Mouse (Mus musculus) liver, embryonic 14.5 days (tissue): Measurements from ENCODE around the gene Wwc2. TPM values are rescaled to one million over a fixed set of nuclear protein-coding genes. Genes with fewer than 3 reads are reported as not detected.
"Not testable (repeated sequence)": the region's sequence is repeated elsewhere in the genome, so short reads cannot be mapped to it uniquely, and the experiment has no call there.

Source experiments
- ATAC-seq: fragments of 200-750 bp; cut with Nextera tagmentation; 2 replicates; pipeline ENCODE4 v1.8.0; 2017; ENCODE audit warnings: moderate number of reproducible peaks, mild to moderate bottlenecking, moderate library complexity; ENCODE audit not compliant: insufficient read depth
- DNase-seq, 3 experiments: peaks; one replicate each; pipeline ENCODE4 v3.0.0-alpha.2; 2012 to 2013; ENCODE audit warnings: low read depth in 3 of 3, low spot score in 3 of 3
- H3K27ac ChIP-seq: fragments of 300-500 bp; sonication (generic); 2 replicates; pipeline ENCODE4 v1.5.1; 2014; ENCODE audit warnings: moderate library complexity, mild to moderate bottlenecking, control low read depth, inconsistent platforms
- H3K27me3 ChIP-seq: fragments of 300-500 bp; sonication (generic); 2 replicates; pipeline ENCODE4 v1.6.1; 2014; ENCODE audit warnings: mild to moderate bottlenecking, low read length, moderate library complexity; ENCODE audit not compliant: control insufficient read depth, insufficient read depth
- H3K36me3 ChIP-seq: fragments of 300-500 bp; sonication (generic); replicated peaks from 2 replicates; pipeline ENCODE4 v1.6.1; 2014; ENCODE audit warnings: low read depth; ENCODE audit not compliant: control insufficient read depth, insufficient read depth
- H3K4me1 ChIP-seq, 2 experiments: fragments of 200-500 bp in 1 of 2; fragments of 300-500 bp in 1 of 2; sonication (generic) in 1 of 2; replicated peaks; 2 replicates each; pipeline ENCODE4 v1.6.1; 2012 to 2014; ENCODE audit warnings: antibody characterized with exemption in 1 of 2, inconsistent platforms in 1 of 2, low read length in 1 of 2; ENCODE audit not compliant: control insufficient read depth in 2 of 2, insufficient read depth in 2 of 2
- H3K4me2 ChIP-seq: fragments of 300-500 bp; sonication (generic); 2 replicates; pipeline ENCODE4 v1.6.1; 2014; ENCODE audit warnings: low read depth, mild to moderate bottlenecking, control low read depth, moderate library complexity
- H3K4me3 ChIP-seq, 2 experiments: fragments of 200-500 bp in 1 of 2; fragments of 300-500 bp in 1 of 2; sonication (generic) in 1 of 2; 2 replicates each; pipeline ENCODE4 v1.5.1; 2012 to 2014; ENCODE audit warnings: low read depth in 2 of 2, low read length in 2 of 2, mild to moderate bottlenecking in 2 of 2, control low read depth in 1 of 2, inconsistent platforms in 1 of 2, moderate library complexity in 1 of 2; ENCODE audit not compliant: insufficient read depth in 1 of 2
- H3K9ac ChIP-seq: fragments of 300-500 bp; sonication (generic); replicated peaks from 2 replicates; pipeline ENCODE4 v1.6.1; 2014; ENCODE audit warnings: mild to moderate bottlenecking, control low read depth, moderate library complexity
- H3K9me3 ChIP-seq: fragments of 300-500 bp; sonication (generic); 2 replicates; pipeline ENCODE4 v1.6.1; 2016; ENCODE audit warnings: low read length, mixed read lengths; ENCODE audit not compliant: control insufficient read depth
- CTCF ChIP-seq: IDR thresholded peaks from 2 replicates; pipeline ENCODE4 v1.5.1; 2016; ENCODE audit warnings: antibody characterized with exemption, low read depth, control low read depth
- EP300 ChIP-seq: IDR thresholded peaks from 2 replicates; pipeline ENCODE4 v1.6.1; 2016; ENCODE audit warnings: antibody characterized with exemption, low read depth
- WGBS: fragments of 180-500 bp; shearing (Covaris S2); extraction: QIAGEN DNeasy Blood & Tissue Kit; methylation state at CpG from one replicate; pipeline ENCODE4 v1.1.7; 2014; ENCODE audit not compliant: insufficient replicate concordance; 5-methylcytosine and 5-hydroxymethylcytosine counted together
- polyA plus RNA-seq, 2 experiments: library from polyadenylated mRNA; depleted of rRNA in 1 of 2; stranded (reverse) in 1 of 2; unstranded in 1 of 2; fragments of >200 nt; fragmentation: Nextera tagmentation in 1 of 2; extraction: Ambion mirVana in 1 of 2; gene quantifications; 2 replicates each; pipeline versions ENCODE4 v1.2.1 to v1.2.3; 2012 to 2014

Gene Wwc2
- polyA plus RNA-seq, 2 experiments, result 0.90 to 1.0 TPM

DNA sequence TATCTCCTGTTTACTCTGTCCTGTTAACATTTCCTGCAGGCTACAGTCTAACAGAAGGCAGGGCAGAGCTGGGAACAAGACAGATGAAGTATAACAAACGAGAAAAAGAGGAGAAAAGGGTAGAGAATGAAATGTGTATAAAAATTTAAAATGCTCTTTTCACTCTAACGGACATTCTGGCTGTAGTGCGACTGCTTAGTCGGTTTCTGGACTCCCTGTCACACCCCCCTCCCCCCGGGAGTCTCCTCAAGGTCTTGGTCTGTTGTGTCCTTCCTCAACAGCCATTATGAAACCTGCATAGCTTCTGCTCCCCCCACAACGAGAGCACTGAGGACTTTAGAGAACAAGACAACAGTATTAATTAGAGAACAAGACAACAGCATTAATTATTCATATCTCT lies 158.1 kb downstream of the Wwc2 start:
- Histone ChIP-seq H3K27ac (no peak overlapping the region), H3K4me1 (no peaks in the 10 kb centered on the region), H3K27me3 (no peaks in the 10 kb centered on the region), H3K36me3 (no peaks in the 10 kb centered on the region), H3K9ac (no peak overlapping the region), H3K9me3 (no peaks in the 10 kb centered on the region), H3K4me2 (no peak overlapping the region), H3K4me3 (no peak overlapping the region)
- DNase-seq (no peak), ATAC-seq (no peak)
- TF ChIP-seq EP300, result no peak
- TF ChIP-seq CTCF, result no peak
- WGBS, result 61% methylated on average over 6 of the region's 6 CpGs

DNA sequence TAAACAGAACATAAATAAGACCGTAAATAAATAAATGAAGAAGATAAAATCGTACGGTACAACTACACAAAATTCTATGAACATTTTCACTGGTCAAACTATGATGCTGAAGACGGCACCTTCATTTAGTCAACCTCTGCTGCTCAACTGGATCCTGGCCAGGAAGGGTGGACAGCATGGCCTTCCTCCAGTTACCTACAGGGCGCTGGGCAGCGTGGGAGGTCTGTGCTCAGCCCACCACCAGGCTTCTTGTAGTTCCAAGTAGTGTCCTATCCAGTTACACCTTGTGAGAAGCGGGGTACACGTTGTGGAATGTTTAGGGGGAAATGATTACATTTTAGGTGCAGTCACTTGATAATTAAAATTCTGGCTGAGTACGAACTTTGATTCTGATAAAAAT lies 163.8 kb downstream of the Wwc2 start:
- TF ChIP-seq CTCF, result no peak
- no peak for TF ChIP-seq EP300
- Histone ChIP-seq H3K27ac (no peak overlapping the region), H3K9me3 (no peaks in the 10 kb centered on the region), H3K4me2 (no peak overlapping the region), H3K4me1 (no peaks in the 10 kb centered on the region), H3K4me3 (no peak overlapping the region), H3K27me3 (no peaks in the 10 kb centered on the region), H3K36me3 (no peaks in the 10 kb centered on the region), H3K9ac (no peak overlapping the region)
- WGBS, result 80% methylated on average over 9 of the region's 9 CpGs
- ATAC-seq, result no peak
- no peak for DNase-seq

DNA sequence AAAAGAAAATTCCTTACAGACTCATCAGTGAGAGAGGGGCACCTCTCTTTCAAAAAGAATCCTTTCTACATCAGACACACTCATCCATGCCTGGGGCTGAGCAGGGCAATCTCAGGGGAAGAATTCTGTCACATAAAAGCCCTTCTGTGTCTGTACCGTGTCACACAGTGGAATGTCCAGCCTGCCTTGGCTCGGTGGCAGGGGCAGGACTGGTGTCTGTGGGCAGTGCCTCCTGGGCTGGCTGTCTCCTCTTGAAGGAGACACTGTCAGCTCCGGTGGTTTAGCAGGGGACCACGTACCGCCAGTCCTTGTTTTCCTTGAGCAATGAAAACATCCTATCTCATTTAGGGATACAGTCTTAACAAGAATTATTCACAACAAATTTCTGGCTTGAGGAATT lies 165.1 kb downstream of the Wwc2 start:
- H3K27me3 ChIP-seq, result no peaks in the 10 kb centered on the region
- no peak overlapping the region for H3K27ac ChIP-seq
- no peak overlapping the region for H3K4me3 ChIP-seq
- H3K9ac ChIP-seq, result no peak overlapping the region
- TF ChIP-seq CTCF, result no peak
- no peak for TF ChIP-seq EP300
- no peak overlapping the region for H3K4me2 ChIP-seq
- ATAC-seq, result no peak
- H3K36me3 ChIP-seq, result no peaks in the 10 kb centered on the region
- no peaks in the 10 kb centered on the region for H3K4me1 ChIP-seq
- no peaks in the 10 kb centered on the region for H3K9me3 ChIP-seq
- WGBS, result 70% methylated on average over 5 of the region's 5 CpGs
- no peak for DNase-seq

DNA sequence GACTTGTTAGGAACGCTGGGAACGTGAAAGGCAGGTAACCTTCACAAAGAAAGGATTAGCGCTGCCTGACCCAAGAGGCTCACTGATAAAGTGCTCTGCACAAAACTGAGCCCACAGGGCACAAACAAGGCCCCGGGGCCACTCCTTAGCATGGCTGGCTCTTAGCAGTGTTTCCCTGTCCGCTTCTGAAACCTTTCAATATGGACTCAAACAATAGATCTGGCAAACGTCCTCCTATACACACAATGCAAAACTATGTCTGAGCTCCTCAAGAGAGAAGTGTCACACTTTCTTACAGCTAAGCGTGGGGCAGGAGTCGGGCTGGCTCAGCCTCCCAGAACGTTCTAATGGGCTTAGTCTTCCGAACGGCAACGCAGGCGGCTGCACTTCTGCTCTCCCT lies 166.5 kb downstream of the Wwc2 start, which contains the start of gene Cldn22:
TSS of gene Cldn22 (plus strand) at position 301 of the 400 bp plus-strand sequence.
- H3K4me3 ChIP-seq, result no peak within 1 kb of the TSS
- no peak within 1 kb of the TSS for H3K27ac ChIP-seq
- no peaks in the 10 kb centered on the region for H3K9me3 ChIP-seq
- no peak for TF ChIP-seq CTCF
- H3K4me2 ChIP-seq, result no peak within 1 kb of the TSS
- no peak for DNase-seq
- H3K4me1 ChIP-seq, result no peaks in the 10 kb centered on the region
- no peaks in the 10 kb centered on the region for H3K27me3 ChIP-seq
- no peaks in the 10 kb centered on the region for H3K36me3 ChIP-seq
- ATAC-seq, result no peak
- 71% methylated on average over 13 of the region's 13 CpGs for WGBS
- no peak within 1 kb of the TSS for H3K9ac ChIP-seq

DNA sequence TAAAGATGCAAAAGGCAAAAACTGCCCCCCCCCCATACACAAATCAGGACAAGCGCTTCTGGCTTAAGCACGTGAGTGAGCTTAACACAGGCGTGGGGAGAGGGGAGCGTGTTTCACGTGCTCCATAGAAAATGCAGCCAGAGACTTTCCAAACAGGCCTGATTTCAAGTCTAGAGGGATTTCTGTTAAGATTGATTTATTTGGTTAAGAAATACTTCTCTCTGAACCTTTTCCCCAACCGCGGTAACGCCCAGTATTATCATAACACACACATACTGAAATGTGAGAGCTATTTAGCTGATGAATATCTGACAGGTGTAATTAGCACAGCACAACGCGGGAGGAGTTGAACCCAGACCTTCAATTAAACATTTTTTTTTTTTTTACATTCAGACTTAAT lies 166.9 kb downstream of the Wwc2 start:
- Histone ChIP-seq H3K27me3 (no peaks in the 10 kb centered on the region), H3K9ac (no peak overlapping the region), H3K4me1 (no peaks in the 10 kb centered on the region), H3K27ac (no peak overlapping the region), H3K9me3 (no peaks in the 10 kb centered on the region), H3K4me3 (no peak overlapping the region), H3K36me3 (no peaks in the 10 kb centered on the region), H3K4me2 (no peak overlapping the region)
- DNase-seq, result no peak
- ATAC-seq, result no peak
- TF ChIP-seq EP300 (no peak), CTCF (no peak)
- 72% methylated on average over 10 of the region's 10 CpGs for WGBS

DNA sequence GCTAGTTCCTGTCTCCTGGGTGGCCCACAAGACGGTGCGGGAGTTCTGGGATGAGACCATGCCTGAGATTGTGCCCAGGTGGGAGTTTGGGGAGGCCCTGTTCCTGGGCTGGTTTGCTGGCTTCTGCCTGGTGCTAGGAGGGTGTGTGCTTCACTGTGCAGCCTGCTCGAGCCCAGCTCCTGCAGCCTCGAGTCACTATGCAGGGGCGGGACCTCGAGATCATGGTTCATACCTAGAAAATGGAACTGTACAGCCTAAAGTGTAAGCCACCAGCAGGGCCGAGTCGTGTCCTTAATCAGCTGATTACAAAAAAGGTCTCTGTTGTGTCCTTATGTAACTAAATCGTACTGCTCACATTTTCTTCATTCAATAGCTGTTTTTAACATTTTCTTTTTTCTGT lies 168.2 kb downstream of the Wwc2 start:
- WGBS, result 55% methylated on average over 7 of the region's 9 CpGs
- not testable (repeated sequence) for H3K9ac ChIP-seq, H3K36me3 ChIP-seq, ATAC-seq, DNase-seq, H3K4me1 ChIP-seq, H3K27me3 ChIP-seq, H3K4me3 ChIP-seq, H3K9me3 ChIP-seq, H3K27ac ChIP-seq, H3K4me2 ChIP-seq
